Mouse (Mus musculus) kidney, postnatal 25 days (tissue): ENCODE measurements around the gene Lnx1.

ENCODE experiments used
- DNase-seq, 2 experiments: peaks; one replicate each; pipeline ENCODE4 v3.0.0; 2021; ENCODE audit warnings: mixed read lengths in 2 of 2

Gene Lnx1

GRCm38 (mm10) chr5:74600010-74600409 lies 102.7 kb downstream of the Lnx1 start:
- no peak for DNase-seq

GRCm38 (mm10) chr5:74593147-74593546 lies 109.6 kb downstream of the Lnx1 start:
- DNase-seq: no peak

DNA sequence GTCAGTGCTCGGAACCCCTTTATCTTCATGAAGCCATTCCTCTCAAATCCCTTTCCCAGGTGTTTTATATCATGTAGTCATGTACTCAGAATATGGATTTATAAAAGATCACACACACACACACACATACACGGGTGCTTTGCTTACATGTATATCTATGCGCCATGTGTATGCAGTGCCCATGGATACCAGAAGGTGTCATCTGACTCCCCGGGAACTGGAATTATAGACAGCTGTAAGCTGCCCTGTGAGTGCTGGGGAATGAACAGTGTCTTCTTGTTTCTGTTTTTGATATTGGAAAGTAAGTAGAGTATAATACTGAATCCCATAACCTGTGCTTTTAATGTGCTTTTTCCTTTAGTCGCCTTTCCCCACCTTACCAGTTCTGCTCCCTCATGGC lies 111.3 kb downstream of the Lnx1 start:
- DNase-seq: no peak

DNA sequence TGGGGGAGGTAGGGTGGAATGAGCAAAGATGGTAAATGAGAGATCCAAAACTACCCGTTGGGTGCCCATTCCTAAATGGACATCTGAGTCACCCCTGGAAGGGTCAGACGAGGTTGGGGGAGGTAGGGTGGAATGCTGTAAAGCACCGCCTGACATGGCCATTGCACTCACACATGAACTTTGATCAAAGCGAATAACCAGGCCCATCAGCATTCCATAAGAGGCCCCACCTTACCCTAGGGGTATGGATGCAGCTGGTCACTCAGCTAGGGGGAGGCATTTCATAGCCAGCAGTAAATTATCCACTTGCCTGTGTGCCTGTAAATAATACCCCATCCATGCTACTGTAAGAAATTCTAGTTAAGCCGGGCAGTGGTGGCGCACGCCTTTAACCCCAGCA lies 113.6 kb downstream of the Lnx1 start:
- DNase-seq: no peak

DNA sequence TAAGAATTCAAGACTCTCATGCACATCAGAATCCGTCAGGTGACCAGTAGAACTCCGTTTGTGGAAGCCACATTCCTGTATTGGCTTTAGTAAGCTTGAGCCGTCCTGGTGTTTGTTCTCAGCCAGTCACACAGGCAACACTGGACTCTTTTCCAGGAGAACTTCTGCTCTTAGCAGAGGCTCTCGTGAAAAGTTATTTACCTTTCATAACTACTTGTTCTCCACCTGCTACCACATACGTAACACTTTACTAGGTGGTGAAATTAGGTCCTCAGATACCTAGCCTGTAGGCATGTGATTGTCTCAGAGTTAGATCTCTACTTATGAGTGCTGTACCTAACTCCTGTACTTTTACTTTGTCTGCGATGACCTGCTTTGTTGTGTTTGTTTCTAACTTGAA lies 130.9 kb downstream of the Lnx1 start:
- no peak for DNase-seq

GRCm38 (mm10) chr5:74561151-74561550 lies 141.6 kb downstream of the Lnx1 start:
- peak; percentile 11 to 43 for DNase-seq

GRCm38 (mm10) chr5:74549566-74549965 lies 153.1 kb downstream of the Lnx1 start:
- peak in 1 of 2 experiments; percentile 6 for DNase-seq

- DNase-seq: no peak
Observed at GRCm38 (mm10) chr5:74545606-74546005, 157.1 kb downstream of the Lnx1 start.
